Mouse (Mus musculus) embryo, embryonic 11.5 days (tissue): ENCODE measurements at regions not wholly inside any gene's neighbourhood (a gene's known extent, or its start where the extent isn't known, plus 50 kb on each side); places are given as distances from the start of the nearest gene placed in this dataset.
A peak's percentile ranks its signal among the peaks of the same experiment; 100 is the strongest.

ENCODE experiments used
- DNase-seq: peaks from one replicate; pipeline ENCODE4 v3.0.0-alpha.2; 2012; ENCODE audit warnings: low read depth, low spot score

DNA sequence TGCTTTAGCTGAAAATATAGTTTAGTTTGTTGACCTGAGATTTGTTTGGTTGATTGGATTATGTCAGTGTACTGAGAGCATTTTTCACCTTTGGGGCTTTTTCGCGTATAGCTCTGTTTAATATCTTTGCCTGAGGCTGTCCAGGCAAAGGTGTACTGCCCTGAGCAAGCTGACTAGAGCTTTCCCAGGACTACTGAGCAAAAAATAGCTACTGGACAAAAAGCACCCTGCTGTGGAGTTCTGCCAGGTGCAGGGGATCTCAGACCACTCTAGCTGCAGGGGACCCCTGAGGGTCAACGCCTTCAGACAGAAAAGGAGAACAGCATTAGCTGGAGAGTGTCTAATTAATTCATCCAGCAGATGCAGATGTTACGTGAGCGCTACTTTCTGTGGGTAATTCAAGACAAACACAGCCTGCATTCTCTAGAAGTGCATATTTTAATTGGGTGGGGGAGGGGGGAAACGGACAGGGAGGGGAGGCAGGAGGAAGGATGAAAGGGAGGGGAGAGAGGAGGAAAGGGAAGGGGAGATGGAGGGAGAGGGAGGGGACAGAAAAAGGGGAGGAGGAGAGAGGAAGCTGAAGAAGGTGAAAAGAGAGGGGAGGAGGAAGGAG, 61.7 kb downstream of the Thnsl1 start:
- no peak for DNase-seq

DNA sequence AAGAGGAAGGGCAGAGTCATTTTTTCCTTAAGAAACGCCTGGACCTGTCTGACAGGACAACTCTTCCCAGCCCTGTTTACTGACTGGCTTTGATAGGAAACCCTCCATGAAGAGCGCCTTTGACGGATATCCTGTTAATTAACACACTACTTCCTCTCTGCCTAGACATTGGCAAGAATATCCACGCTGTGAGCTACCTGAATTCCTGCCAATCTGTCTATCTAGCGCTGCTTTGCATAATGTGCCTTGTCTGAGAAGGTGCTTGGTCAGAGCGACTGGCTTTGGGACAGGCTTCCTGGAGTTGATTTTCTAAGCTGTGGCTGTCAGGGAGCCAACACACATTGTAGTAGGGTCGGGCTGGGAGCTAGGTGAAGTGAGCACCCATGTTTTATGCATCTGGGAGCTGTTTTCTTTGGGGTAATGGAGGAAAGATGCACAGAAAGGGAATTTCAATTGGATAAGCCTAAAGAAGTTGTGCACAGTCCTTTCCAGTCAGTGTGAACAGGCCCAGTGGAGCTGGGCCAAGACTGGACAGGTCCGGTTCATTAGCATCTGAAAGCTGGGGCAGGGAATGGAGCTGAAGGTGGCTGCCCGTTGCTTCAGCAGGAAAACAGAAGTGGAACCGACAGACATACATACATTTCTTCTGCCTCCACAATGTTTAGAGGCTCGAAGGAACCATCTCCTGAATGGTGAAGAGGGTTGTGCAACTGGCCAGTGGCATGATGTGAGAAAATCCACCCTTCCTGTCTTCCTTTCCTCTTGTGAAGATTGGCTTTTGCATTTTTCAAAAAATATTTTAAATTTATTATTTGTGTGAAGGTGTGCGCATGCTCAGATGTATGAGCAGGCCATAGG, 64.7 kb downstream of the Thnsl1 start:
- DNase-seq = no peak

DNA sequence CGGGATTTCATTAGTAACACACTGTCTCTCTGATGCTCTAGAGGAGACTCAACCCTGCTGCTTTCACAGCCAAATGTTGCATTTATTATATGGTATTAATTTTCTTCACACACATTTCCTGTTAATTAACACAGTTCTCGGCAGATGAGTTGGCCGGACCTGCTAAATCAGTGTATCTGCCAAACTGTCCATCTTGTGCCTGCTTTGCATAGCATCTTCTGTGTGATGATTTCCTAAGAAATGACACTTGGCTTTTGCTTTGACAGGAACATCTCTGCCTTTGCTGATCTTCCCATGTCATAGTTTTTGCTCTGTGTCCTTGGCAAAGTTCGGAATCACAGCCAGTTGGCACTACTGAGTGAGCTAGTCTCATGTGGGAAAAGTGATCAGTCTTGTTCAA, 67.9 kb downstream of the Thnsl1 start:
- DNase-seq = no peak

DNA sequence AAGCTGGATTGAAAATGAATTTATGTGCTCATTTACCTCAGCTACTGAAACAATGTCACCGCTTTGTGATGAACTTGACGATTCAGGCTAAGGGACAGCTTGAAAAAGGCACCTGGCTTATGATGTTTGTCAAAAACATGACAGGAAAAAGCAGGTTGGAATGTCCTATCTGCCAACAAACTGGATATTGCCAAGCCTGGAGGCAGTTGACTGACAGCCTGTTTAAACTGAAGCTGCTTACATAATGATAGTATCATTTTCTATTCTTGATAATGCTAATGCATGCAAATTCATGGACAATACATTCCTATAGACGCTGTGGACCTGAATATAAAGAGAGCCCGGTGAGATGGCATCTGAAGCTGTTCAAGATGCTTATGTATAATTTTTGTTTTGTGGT, 69.8 kb downstream of the Thnsl1 start:
- no peak for DNase-seq

DNA sequence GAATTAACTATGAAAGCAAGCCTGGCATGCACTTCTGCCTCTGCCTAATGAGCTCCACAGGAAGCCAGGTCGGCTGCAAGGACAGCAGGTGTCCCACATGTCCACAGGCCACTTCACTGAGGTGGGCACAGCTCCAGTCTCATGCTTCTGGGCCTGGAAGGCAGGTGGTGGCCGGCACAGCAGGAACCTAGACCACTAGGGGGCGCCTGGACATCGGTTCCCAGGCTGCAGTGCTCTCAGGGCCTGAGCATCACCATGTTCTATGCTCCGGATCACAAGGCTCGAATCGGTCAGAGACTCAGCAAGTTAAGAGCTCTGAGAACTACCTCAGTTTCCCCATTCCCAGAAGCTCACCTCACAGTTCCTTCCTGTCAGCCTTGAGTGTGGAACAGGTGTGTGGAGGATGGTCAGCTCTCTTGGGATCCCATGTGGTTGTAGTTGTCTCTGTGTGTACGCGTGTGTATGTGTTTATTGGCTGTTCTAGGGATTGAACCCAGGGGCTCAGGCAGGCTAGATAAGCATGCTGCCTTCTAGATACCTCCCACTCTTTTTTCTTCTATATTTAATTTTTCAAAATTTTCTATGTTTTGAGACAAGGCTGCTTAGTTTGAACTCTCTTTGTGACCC, 75.4 kb downstream of the Thnsl1 start:
- peak; percentile 54 for DNase-seq

DNA sequence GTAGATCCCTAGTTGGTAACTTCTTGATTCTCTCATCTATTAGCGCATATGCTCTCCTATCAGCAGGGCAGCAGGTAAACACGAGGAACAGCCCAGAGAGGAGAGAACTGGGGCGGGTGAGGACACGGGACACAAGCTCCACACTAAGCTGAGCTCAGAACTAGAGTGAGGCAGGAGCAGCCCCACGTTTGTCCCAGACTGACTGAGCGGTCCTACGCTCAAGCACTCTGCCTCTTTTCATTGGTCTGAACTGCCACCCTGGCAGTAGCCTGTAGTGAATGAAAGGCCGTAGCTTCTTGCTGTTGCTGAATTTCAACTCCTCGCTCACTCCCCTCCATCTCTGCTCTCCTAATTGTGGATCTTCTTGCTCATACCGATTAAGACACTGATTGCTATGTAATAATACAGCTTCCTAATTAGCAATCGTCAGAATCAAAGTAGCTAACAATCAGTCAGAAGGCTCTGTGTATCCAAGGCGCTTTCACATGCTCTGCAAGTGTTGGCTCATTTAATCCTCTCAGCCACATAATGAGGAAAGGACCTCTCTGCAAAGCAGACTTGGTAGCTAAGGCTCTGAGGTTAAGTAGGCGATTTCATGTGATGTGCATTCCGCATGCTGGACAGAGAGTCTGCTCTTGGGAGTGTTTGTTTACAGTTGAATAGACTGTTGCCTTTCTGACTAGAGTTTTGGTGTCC, 77.1 kb downstream of the Thnsl1 start:
- DNase-seq = no peak

DNA sequence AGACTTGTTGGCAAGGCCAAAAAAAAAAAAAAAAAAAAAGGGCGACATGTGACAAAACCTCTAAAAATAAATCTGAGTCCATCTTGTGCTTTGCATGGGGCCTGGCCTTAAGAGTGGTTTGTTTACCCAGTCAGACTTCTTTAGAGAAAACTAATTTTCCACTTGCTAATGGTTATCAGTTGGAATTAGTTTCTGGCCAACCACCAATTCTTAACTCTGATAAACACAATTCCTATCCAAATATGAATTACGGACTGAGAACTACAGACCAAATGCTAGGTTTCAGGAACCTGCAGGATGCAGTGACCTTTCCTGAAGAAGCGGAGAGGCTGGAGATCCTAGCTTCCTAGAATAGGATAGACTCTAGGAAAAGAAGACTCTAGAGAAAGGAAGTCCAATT, 79.4 kb downstream of the Thnsl1 start:
- DNase-seq = no peak

DNA sequence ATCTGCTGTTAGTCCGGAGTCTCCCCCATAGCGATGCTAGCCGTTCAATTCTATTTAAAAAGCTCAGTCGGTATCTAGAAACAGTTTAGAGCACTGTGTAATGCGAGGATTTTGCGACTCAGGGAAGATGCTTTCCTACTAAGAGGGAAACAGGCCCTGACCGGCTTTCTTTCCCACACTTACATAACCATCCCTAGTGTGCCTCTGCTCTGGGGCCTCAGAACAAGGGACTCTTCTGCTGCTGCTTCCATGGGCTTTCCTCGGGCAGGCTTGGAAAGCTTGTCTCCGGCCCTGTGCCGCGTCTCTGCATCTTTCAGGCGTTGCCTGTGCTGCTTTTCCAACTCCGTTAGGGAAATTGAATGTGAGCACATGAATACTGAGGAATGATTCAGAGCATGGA, 79.6 kb upstream of the Gpr158 start:
- DNase-seq = no peak

DNA sequence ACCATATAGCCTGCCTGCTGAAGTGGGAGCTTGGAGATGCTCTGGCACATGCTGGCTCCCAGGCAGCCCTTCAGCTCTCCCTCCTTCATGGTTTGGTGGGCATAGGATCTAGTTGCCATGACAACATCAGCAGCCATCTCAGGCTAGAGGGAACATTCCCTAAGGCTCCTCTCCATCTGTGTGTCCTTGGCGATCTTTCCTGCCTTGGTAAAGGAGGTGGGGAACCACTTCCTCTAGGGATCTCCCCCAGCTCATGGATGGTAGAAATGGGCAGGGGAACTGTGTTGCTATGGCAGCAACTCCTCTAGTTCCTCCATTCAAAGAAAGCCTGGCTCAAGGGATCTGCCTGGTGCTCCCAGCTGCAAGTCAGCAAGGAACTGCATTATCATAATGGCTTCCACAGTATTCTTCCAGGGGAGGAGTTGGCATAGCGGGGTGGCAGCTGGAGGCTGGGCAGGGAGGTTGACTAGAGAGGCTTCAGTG, 74.6 kb upstream of the Gpr158 start:
- no peak for DNase-seq

DNA sequence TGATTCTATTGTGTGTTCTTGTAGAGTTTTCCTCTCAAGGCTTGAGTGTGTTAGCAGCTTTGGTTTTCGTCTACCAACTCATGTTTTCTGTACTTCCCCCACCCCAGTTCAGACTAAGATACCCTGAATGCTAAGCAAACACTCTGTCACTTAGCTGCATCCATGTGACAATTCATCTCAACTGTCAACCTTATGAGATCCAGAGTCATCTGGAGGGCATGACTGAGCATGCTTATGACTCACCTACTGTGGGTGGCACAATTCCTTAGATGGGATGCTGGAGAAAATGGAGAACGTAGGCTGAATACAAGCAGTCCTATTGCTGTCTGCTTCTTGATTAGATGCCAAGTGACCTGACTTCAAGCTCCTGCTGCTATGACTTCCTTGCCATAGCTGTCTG, 73.3 kb upstream of the Gpr158 start:
- DNase-seq = no peak

DNA sequence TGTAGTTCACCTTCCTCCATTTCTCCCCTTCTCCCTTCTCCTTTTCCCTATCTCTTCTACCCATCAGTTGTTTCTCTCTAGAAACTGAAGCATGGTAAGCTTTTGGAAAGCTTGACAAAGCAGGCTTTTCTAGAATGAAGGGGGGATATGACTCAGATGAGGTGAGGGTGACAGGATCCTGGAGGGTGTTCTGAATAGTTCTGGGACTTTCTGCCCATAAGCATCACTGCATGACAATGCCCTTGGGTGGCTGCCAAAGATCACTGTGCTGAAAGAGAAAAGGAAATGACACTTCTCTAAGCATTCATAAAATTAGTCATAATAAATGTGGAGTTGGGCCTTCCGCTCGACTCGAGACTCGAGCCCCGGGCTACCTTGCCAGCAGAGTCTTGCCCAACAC, 67.7 kb upstream of the Gpr158 start:
- DNase-seq = no peak
